Mouse (Mus musculus) layer of hippocampus, postnatal 10 days (tissue): ENCODE results near the gene Snrnp35. TPM values are rescaled to one million over a fixed set of nuclear protein-coding genes. Genes with fewer than 3 reads are reported as not detected.

Experiments
- DNase-seq, 2 experiments: peaks; one replicate each; pipeline ENCODE4 v3.0.0; 2021; ENCODE audit warnings: low spot score in 2 of 2
- total RNA-seq, 2 experiments: library from RNA; stranded (reverse); gene quantifications; 2 replicates each; pipeline ENCODE4 v1.2.3; 2021

Snrnp35 gene
- total RNA-seq, 2 experiments from 2014 or later: 20.9 to 32.7 TPM

GRCm38 (mm10) chr5:124536776-124537175 lies 53.8 kb downstream of the Snrnp35 start:
- peak in 1 of 2 experiments; percentile 36 for DNase-seq

- peak; percentile 51 to 71 for DNase-seq
Observed at GRCm38 (mm10) chr5:124538813-124539792, 56.2 kb downstream of the Snrnp35 start.

- no peak for DNase-seq
Observed at GRCm38 (mm10) chr5:124539905-124540304, 57.0 kb downstream of the Snrnp35 start.

GRCm38 (mm10) chr5:124540383-124540786 lies 57.5 kb downstream of the Snrnp35 start, which contains the start of gene Tmed2:
Gene Tmed2, plus strand, starts transcription at chr5:124540695.
- peak; percentile 93 to 95 for DNase-seq

Other genes with a start within 250 kb of the Snrnp35 start
- gene Pitpnm2, start 233.4 kb upstream of the Snrnp35 start, total RNA-seq: 100 to 1,000 TPM; 125 to 126 TPM
- 10 to 100 TPM; 21.9 to 24.2 TPM for gene Mphosph9, start 155.2 kb upstream of the Snrnp35 start, total RNA-seq
- 10 to 100 TPM in 1 of 2 experiments, 1 to 10 TPM in 1; 9.9 to 12.7 TPM for gene 2810006K23Rik, start 155.0 kb upstream of the Snrnp35 start, total RNA-seq
- 100 to 1,000 TPM in 1 of 2 experiments, 10 to 100 TPM in 1; 97.5 to 106 TPM for gene Cdk2ap1, start 120.1 kb upstream of the Snrnp35 start, total RNA-seq
- gene Sbno1, start 57.1 kb upstream of the Snrnp35 start, total RNA-seq: 100 to 1,000 TPM; 125 to 128 TPM
- 10 to 100 TPM; 43.6 to 50.8 TPM for gene Kmt5a, start 43.2 kb upstream of the Snrnp35 start, total RNA-seq
- 10 to 100 TPM; 22.4 to 25.2 TPM for gene Rilpl2, start 4.8 kb upstream of the Snrnp35 start, total RNA-seq
- 10 to 100 TPM; 28.9 to 31.0 TPM for gene Rilpl1, start 48.3 kb downstream of the Snrnp35 start, total RNA-seq
- 100 to 1,000 TPM in 1 of 2 experiments, 10 to 100 TPM in 1; 95.6 to 113 TPM for gene Tmed2, start 57.6 kb downstream of the Snrnp35 start, total RNA-seq
- 10 to 100 TPM; 26.4 to 30.2 TPM for gene Ddx55, start 69.7 kb downstream of the Snrnp35 start, total RNA-seq
- gene Eif2b1, start 96.0 kb downstream of the Snrnp35 start, total RNA-seq: 10 to 100 TPM; 42.4 to 49.1 TPM
- 10 to 100 TPM; 29.0 to 31.0 TPM for gene Gtf2h3, start 96.0 kb downstream of the Snrnp35 start, total RNA-seq
- gene Atp6v0a2, start 145.4 kb downstream of the Snrnp35 start, total RNA-seq: 10 to 100 TPM; 46.7 to 51.6 TPM
- gene Dnah10, start 242.0 kb downstream of the Snrnp35 start, total RNA-seq: under 1 TPM; 0.54 to 0.78 TPM